Mouse (Mus musculus): Measurements from ENCODE around the gene Ppil2. TPM values are rescaled to one million over a fixed set of nuclear protein-coding genes. Genes with fewer than 3 reads are reported as not detected.

Gene Ppil2
- polyA plus RNA-seq, 1 experiment from 2014 or later: 135 TPM

DNA sequence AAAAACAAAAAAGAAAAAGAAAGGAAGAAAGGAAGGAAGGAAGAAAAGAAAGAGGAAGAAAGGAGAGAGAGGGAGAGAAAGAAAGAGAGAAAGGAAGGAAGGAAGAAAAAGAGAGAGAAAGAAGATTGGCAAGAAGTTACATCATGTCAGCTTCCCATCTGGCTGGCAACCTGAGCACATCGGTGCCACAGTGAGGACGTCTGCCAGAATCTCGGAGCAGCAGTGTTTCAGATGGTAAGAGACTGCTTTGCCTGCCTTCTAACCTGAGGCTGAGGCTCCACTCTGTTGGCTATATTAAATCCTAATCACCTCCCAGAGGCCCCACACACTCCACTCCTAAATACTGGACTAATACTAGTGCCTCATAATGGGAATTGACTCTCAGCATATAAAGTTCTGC lies 57.2 kb downstream of the Ppil2 start:
- H3K4me3 ChIP-seq (ENCODE audit: low read length): no peak overlapping the region
- H3K4me2 ChIP-seq (ENCODE audit: low read length): no peak overlapping the region
- H3K27ac ChIP-seq (ENCODE audit: low read depth, low read length): no peak overlapping the region
- H3K4me1 ChIP-seq (ENCODE audit: control insufficient read depth, insufficient read depth, low read depth, low read length): no peaks in the 10 kb centered on the region
- H3K27me3 ChIP-seq (replicated peaks; ENCODE audit: control insufficient read depth, insufficient read depth, low read length): no peaks in the 10 kb centered on the region
- peak; percentile 43 for ATAC-seq
- no peaks in the 10 kb centered on the region for H3K36me3 ChIP-seq (ENCODE audit: control insufficient read depth, insufficient read depth, low read length)
- WGBS: 73% methylated on average over 3 of the region's 3 CpGs
- no peaks in the 10 kb centered on the region for H3K9me3 ChIP-seq (ENCODE audit: control insufficient read depth, low read length)
- no peak overlapping the region for H3K9ac ChIP-seq (ENCODE audit: low read depth, low read length)

DNA sequence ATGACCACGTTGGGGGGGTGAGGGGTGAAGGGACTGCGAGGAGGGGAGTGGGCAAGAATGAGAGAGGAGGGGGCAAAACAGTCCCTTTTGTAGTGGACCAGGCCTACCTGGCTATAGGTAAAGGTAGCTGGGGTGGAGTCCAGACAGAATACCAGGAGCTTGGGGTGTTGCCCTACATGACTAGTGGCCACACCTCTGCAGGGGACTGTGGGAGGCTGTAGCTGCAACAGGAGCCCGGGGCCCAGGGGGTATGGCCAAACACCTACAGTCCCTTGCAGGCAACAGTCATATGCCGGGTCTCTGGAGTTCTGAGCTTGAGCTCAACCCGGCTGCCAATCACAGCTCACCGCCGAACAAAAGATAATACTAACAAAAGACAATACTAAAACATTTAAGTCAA lies 59.0 kb downstream of the Ppil2 start:
- ATAC-seq: no peak
- no peak overlapping the region for H3K9ac ChIP-seq (ENCODE audit: low read depth, low read length)
- no peak overlapping the region for H3K4me3 ChIP-seq (ENCODE audit: low read length)
- WGBS: 71% methylated on average over 7 of the region's 7 CpGs
- H3K4me2 ChIP-seq (ENCODE audit: low read length): no peak overlapping the region
- no peaks in the 10 kb centered on the region for H3K9me3 ChIP-seq (ENCODE audit: control insufficient read depth, low read length)
- peaks cover 7% of the 10 kb centered on the region; the same call in 1 of the 2 replicates for H3K36me3 ChIP-seq (ENCODE audit: control insufficient read depth, insufficient read depth, low read length)
- no peak overlapping the region for H3K27ac ChIP-seq (ENCODE audit: low read depth, low read length)
- H3K4me1 ChIP-seq (ENCODE audit: control insufficient read depth, insufficient read depth, low read depth, low read length): no peaks in the 10 kb centered on the region
- H3K27me3 ChIP-seq (replicated peaks; ENCODE audit: control insufficient read depth, insufficient read depth, low read length): no peaks in the 10 kb centered on the region

DNA sequence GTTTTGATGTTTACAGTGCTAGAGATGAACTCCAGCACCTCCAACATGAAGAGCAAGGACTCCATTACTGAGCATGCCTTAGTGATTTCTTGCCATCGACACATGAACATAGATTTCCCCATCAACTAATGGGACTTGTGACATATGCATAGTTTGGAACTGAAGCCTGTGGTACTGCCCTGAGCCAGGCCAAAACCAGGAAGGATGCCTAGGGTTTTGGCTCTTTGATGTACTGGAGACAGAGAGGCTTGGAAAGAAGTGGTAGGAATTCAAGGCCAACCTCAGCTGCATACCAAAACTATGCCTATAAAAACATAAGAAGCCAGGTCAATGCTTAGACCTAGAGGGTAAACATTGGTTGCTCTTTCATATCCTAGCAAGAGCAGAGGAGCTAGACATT lies 61.2 kb downstream of the Ppil2 start:
- Histone ChIP-seq H3K27ac (ENCODE audit: low read depth, low read length) (no peak overlapping the region), H3K4me2 (ENCODE audit: low read length) (no peak overlapping the region), H3K36me3 (ENCODE audit: control insufficient read depth, insufficient read depth, low read length) (peaks cover 7% of the 10 kb centered on the region; the same call in 1 of the 2 replicates), H3K4me1 (ENCODE audit: control insufficient read depth, insufficient read depth, low read depth, low read length) (no peaks in the 10 kb centered on the region), H3K9me3 (ENCODE audit: control insufficient read depth, low read length) (no peaks in the 10 kb centered on the region), H3K27me3 (replicated peaks; ENCODE audit: control insufficient read depth, insufficient read depth, low read length) (no peaks in the 10 kb centered on the region), H3K9ac (ENCODE audit: low read depth, low read length) (no peak overlapping the region), H3K4me3 (ENCODE audit: low read length) (no peak overlapping the region)
- ATAC-seq: no peak
- 86% methylated on average over 1 of the region's 1 CpGs for WGBS

DNA sequence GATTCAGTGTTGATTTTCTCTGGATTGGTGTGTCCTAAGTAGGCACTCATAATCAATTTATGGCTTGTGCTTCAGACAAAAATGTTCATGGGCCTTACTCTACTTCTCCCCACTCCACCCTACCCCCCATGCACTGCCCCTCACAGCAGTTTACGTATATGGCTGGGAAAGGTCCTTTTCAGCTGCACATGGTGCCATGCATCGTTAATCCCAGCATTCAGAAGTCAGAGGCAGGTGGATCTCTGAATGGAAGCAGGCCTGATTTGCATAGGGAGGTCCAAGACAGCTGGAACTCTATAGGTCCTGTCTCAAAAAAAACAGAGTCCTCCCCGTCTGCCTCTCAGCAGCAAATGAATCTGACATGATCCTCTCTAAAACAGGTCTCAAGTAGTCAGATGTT lies 65.8 kb downstream of the Ppil2 start:
- Histone ChIP-seq H3K27ac (ENCODE audit: low read depth, low read length) (no peak overlapping the region), H3K9me3 (ENCODE audit: control insufficient read depth, low read length) (no peaks in the 10 kb centered on the region), H3K9ac (ENCODE audit: low read depth, low read length) (no peak overlapping the region), H3K4me1 (ENCODE audit: control insufficient read depth, insufficient read depth, low read depth, low read length) (no peaks in the 10 kb centered on the region), H3K27me3 (replicated peaks; ENCODE audit: control insufficient read depth, insufficient read depth, low read length) (no peaks in the 10 kb centered on the region), H3K4me3 (ENCODE audit: low read length) (no peak overlapping the region), H3K36me3 (ENCODE audit: control insufficient read depth, insufficient read depth, low read length) (peaks cover 20% of the 10 kb centered on the region), H3K4me2 (ENCODE audit: low read length) (no peak overlapping the region)
- 24% methylated on average over 3 of the region's 3 CpGs for WGBS
- no peak for ATAC-seq

DNA sequence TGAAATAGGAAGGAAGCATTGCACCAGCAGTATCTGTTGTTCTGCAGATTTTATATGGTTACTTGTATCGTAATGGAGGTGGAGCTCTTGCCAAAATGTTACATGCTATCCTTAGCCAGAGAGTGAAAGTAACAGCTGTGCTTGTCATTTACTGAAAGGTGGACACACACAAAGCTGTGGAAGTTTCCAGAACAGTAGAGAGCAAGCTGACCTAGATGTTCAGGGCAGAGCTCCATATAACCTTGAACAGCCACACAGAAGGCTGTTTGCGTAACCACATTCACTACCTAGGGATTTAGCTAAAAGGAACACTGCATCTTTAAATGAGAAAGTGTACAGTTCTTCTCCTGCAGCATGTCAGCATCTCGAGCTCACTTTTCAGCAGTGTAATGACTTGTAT lies 66.7 kb downstream of the Ppil2 start:
- H3K9ac ChIP-seq (ENCODE audit: low read depth, low read length): no peak overlapping the region
- H3K9me3 ChIP-seq (ENCODE audit: control insufficient read depth, low read length): no peaks in the 10 kb centered on the region
- H3K27ac ChIP-seq (ENCODE audit: low read depth, low read length): no peak overlapping the region; the same call in 1 of the 2 replicates
- no peak for ATAC-seq
- H3K36me3 ChIP-seq (ENCODE audit: control insufficient read depth, insufficient read depth, low read length): peaks cover 28% of the 10 kb centered on the region
- no peak overlapping the region for H3K4me3 ChIP-seq (ENCODE audit: low read length)
- no peaks in the 10 kb centered on the region for H3K4me1 ChIP-seq (ENCODE audit: control insufficient read depth, insufficient read depth, low read depth, low read length)
- H3K27me3 ChIP-seq (replicated peaks; ENCODE audit: control insufficient read depth, insufficient read depth, low read length): no peaks in the 10 kb centered on the region
- WGBS: 68% methylated on average over 3 of the region's 3 CpGs
- H3K4me2 ChIP-seq (ENCODE audit: low read length): no peak overlapping the region

DNA sequence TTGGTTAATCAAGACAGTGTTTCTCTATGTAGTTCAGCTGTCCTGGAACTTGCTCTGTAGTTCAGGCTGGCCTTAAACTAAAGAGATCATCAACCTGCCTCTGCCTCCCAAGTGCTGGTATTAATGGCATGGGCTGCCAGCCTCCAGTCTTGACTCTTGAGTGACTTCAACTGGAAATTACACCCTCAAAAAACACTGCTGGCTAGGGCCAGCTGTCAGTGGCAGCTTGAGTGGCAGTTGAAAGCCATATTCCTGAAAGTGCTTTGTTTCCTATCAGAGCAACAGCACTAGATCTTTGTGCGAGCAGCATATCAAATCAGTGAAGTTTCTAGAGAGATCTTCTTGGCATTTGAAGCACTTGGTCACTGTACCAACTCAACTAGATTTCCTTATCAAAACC lies 69.6 kb downstream of the Ppil2 start:
- no peaks in the 10 kb centered on the region for H3K9me3 ChIP-seq (ENCODE audit: control insufficient read depth, low read length)
- no peaks in the 10 kb centered on the region for H3K4me1 ChIP-seq (ENCODE audit: control insufficient read depth, insufficient read depth, low read depth, low read length)
- 90% methylated on average over 1 of the region's 1 CpGs for WGBS
- no peak overlapping the region for H3K4me3 ChIP-seq (ENCODE audit: low read length)
- no peak overlapping the region for H3K27ac ChIP-seq (ENCODE audit: low read depth, low read length)
- H3K36me3 ChIP-seq (ENCODE audit: control insufficient read depth, insufficient read depth, low read length): peaks cover 25% of the 10 kb centered on the region
- H3K9ac ChIP-seq (ENCODE audit: low read depth, low read length): no peak overlapping the region
- no peak overlapping the region for H3K4me2 ChIP-seq (ENCODE audit: low read length)
- H3K27me3 ChIP-seq (replicated peaks; ENCODE audit: control insufficient read depth, insufficient read depth, low read length): no peaks in the 10 kb centered on the region
- ATAC-seq: no peak

DNA sequence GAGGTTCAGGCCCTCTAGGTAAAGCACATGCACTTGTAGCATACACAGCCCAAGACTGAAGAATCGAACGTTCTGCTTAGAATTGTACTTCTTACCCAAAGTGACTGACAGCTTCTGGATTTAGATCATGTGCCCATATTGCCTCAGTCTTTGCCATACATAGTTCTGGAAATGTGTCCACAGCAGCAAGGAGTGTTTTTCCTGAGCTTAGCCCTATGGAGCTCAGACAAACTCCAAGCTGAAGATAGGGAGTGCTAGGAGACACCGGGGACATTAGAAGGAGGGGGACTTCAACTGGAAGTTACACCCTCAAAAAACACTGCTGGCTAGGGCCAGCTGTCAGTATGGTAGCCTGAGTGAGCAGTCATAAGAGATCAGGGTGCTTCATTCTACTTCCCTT lies 70.3 kb downstream of the Ppil2 start:
- no peaks in the 10 kb centered on the region for H3K4me1 ChIP-seq (ENCODE audit: control insufficient read depth, insufficient read depth, low read depth, low read length)
- H3K4me2 ChIP-seq (ENCODE audit: low read length): no peak overlapping the region
- no peak for ATAC-seq
- H3K36me3 ChIP-seq (ENCODE audit: control insufficient read depth, insufficient read depth, low read length): peaks cover 30% of the 10 kb centered on the region
- H3K27ac ChIP-seq (ENCODE audit: low read depth, low read length): no peak overlapping the region
- no peak overlapping the region for H3K9ac ChIP-seq (ENCODE audit: low read depth, low read length)
- WGBS: 97% methylated on average over 3 of the region's 3 CpGs
- no peaks in the 10 kb centered on the region for H3K27me3 ChIP-seq (replicated peaks; ENCODE audit: control insufficient read depth, insufficient read depth, low read length)
- H3K9me3 ChIP-seq (ENCODE audit: control insufficient read depth, low read length): no peaks in the 10 kb centered on the region
- H3K4me3 ChIP-seq (ENCODE audit: low read length): no peak overlapping the region

MicroRNAs within 50 kb of the gene (microRNA counts, 519-probe panel; counts per million panel counts)
- microRNA mmu-miR-130b (3,130 counts per million, percentile 84 among the panel's probes with 10 or more counts), microRNA mmu-miR-301b (2,534 counts per million, percentile 67 among the panel's probes with 10 or more counts)

Small RNA genes within 50 kb of the gene (microRNA-seq; reads per million reads assigned to microRNA genes)
- 4,154 reads per million, percentile 89 among the genes with 10 or more reads in this experiment for gene Mir130b
- gene Mir301b: 104 reads per million, percentile 50 among the genes with 10 or more reads in this experiment

Other genes starting within 250 kb of the Ppil2 start
- gene Igll1, start 247.3 kb downstream of the Ppil2 start, polyA plus RNA-seq (2015; fragmentation: Nextera tagmentation; extraction: Ambion mirVana): not detected in 2 replicates
- gene Top3b, start 240.5 kb downstream of the Ppil2 start, polyA plus RNA-seq (2015; fragmentation: Nextera tagmentation; extraction: Ambion mirVana): 63.1 and 74.5 TPM in 2 replicates
- 0.85 and 1.3 TPM in 2 replicates for gene Vpreb1, start 240.4 kb downstream of the Ppil2 start, polyA plus RNA-seq (2015; fragmentation: Nextera tagmentation; extraction: Ambion mirVana)
- 25.7 and 33.8 TPM in 2 replicates for gene Ppm1f, start 214.8 kb downstream of the Ppil2 start, polyA plus RNA-seq (2015; fragmentation: Nextera tagmentation; extraction: Ambion mirVana)
- gene Mapk1, start 127.9 kb downstream of the Ppil2 start, polyA plus RNA-seq (2015; fragmentation: Nextera tagmentation; extraction: Ambion mirVana): 183 and 184 TPM in 2 replicates
- 104 and 114 TPM in 2 replicates for gene Ypel1, start 41.6 kb downstream of the Ppil2 start, polyA plus RNA-seq (2015; fragmentation: Nextera tagmentation; extraction: Ambion mirVana)
- 13.0 and 13.3 TPM in 2 replicates for gene 2610318N02Rik, start 13.9 kb upstream of the Ppil2 start, polyA plus RNA-seq (2015; fragmentation: Nextera tagmentation; extraction: Ambion mirVana)
- 37.8 and 39.6 TPM in 2 replicates for gene Sdf2l1, start 21.1 kb upstream of the Ppil2 start, polyA plus RNA-seq (2015; fragmentation: Nextera tagmentation; extraction: Ambion mirVana)
- 52.1 and 56.7 TPM in 2 replicates for gene Ydjc, start 33.4 kb upstream of the Ppil2 start, polyA plus RNA-seq (2015; fragmentation: Nextera tagmentation; extraction: Ambion mirVana)
- gene Ccdc116, start 36.0 kb upstream of the Ppil2 start, polyA plus RNA-seq (2015; fragmentation: Nextera tagmentation; extraction: Ambion mirVana): 3.7 and 3.9 TPM in 2 replicates
- gene Ube2l3, start 91.4 kb upstream of the Ppil2 start, polyA plus RNA-seq (2015; fragmentation: Nextera tagmentation; extraction: Ambion mirVana): 294 and 296 TPM in 2 replicates
- gene Rimbp3, start 97.3 kb upstream of the Ppil2 start, polyA plus RNA-seq (2015; fragmentation: Nextera tagmentation; extraction: Ambion mirVana): 1.7 and 1.9 TPM in 2 replicates
- gene Hic2, start 122.3 kb upstream of the Ppil2 start, polyA plus RNA-seq (2015; fragmentation: Nextera tagmentation; extraction: Ambion mirVana): 6.1 and 7.1 TPM in 2 replicates
- 85.8 and 111 TPM in 2 replicates for gene Tmem191c, start 164.8 kb upstream of the Ppil2 start, polyA plus RNA-seq (2015; fragmentation: Nextera tagmentation; extraction: Ambion mirVana)
- 4.4 and 6.0 TPM in 2 replicates for gene Serpind1, start 220.1 kb upstream of the Ppil2 start, polyA plus RNA-seq (2015; fragmentation: Nextera tagmentation; extraction: Ambion mirVana)